Mouse (Mus musculus) heart, embryonic 14.5 days (tissue): Measurements from ENCODE around the gene Cd300lg. TPM values are rescaled to one million over a fixed set of nuclear protein-coding genes. Genes with fewer than 3 reads are reported as not detected.

Experiments used
- polyA plus RNA-seq: library from polyadenylated mRNA; unstranded; fragments of >200 nt; fragmentation: Nextera tagmentation; extraction: Ambion mirVana; gene quantifications from 2 replicates; pipeline ENCODE4 v1.2.1, GENCODE M21; 2014

Gene Cd300lg
- polyA plus RNA-seq, 1 experiment from 2014 or later: 4.8 TPM

Other genes with a start within 250 kb of the Cd300lg start
- 13.8 and 13.9 TPM in 2 replicates for gene Meox1, start 147.1 kb upstream of the Cd300lg start, polyA plus RNA-seq
- gene Sost, start 74.5 kb upstream of the Cd300lg start, polyA plus RNA-seq: 0.12 and 0.55 TPM in 2 replicates
- not detected in 2 replicates for gene Cfap97d1, start 57.2 kb upstream of the Cd300lg start, polyA plus RNA-seq
- 56.4 and 58.9 TPM in 2 replicates for gene Dusp3, start 54.5 kb upstream of the Cd300lg start, polyA plus RNA-seq
- 2.9 and 3.3 TPM in 2 replicates for gene Mpp3, start 13.0 kb upstream of the Cd300lg start, polyA plus RNA-seq
- gene Mpp2, start 47.0 kb downstream of the Cd300lg start, polyA plus RNA-seq: 6.0 and 6.8 TPM in 2 replicates
- gene Ppy, start 59.8 kb downstream of the Cd300lg start, polyA plus RNA-seq: not detected in 2 replicates
- not detected in 2 replicates for gene Pyy, start 66.3 kb downstream of the Cd300lg start, polyA plus RNA-seq
- gene Nags, start 104.0 kb downstream of the Cd300lg start, polyA plus RNA-seq: not detected in 2 replicates
- gene Tmem101, start 114.9 kb downstream of the Cd300lg start, polyA plus RNA-seq: 28.2 and 34.1 TPM in 2 replicates
- 60.3 and 62.1 TPM in 2 replicates for gene Lsm12, start 143.8 kb downstream of the Cd300lg start, polyA plus RNA-seq
- gene G6pc3, start 148.1 kb downstream of the Cd300lg start, polyA plus RNA-seq: 24.8 and 27.8 TPM in 2 replicates
- gene Hdac5, start 188.7 kb downstream of the Cd300lg start, polyA plus RNA-seq: 52.1 and 54.5 TPM in 2 replicates
- 8.7 and 10.3 TPM in 2 replicates for gene BC030867, start 207.4 kb downstream of the Cd300lg start, polyA plus RNA-seq
- gene Asb16, start 227.2 kb downstream of the Cd300lg start, polyA plus RNA-seq: 0.09 and 0.11 TPM in 2 replicates
- gene Tmub2, start 243.4 kb downstream of the Cd300lg start, polyA plus RNA-seq: 39.1 and 46.5 TPM in 2 replicates